Mouse (Mus musculus) myocyte (in vitro differentiated cells): ENCODE data around the gene Stk11ip.

Experiments used
- CEBPB ChIP-seq: IDR thresholded peaks from 2 replicates; pipeline ENCODE4 v1.6.1; 2011; ENCODE audit warnings: mild to moderate bottlenecking, moderate library complexity; ENCODE audit not compliant: poor library complexity, insufficient read depth, severe bottlenecking
- E2F4 ChIP-seq: IDR thresholded peaks from one replicate; pipeline ENCODE4 v1.6.1; 2011; ENCODE audit warnings: mild to moderate bottlenecking, control low read depth, moderate library complexity; ENCODE audit not compliant: insufficient read depth
- MAX ChIP-seq: IDR thresholded peaks from one replicate; pipeline ENCODE4 v1.6.1; 2011; ENCODE audit warnings: low read depth, mild to moderate bottlenecking, control low read depth
- MYOD1 ChIP-seq, 3 experiments: IDR thresholded peaks; one replicate each; pipeline ENCODE4 v1.6.1; 2011; ENCODE audit warnings: control low read depth in 2 of 3, low read depth in 2 of 3, mild to moderate bottlenecking in 2 of 3, moderate library complexity in 1 of 3; ENCODE audit not compliant: insufficient read length in 2 of 3, control insufficient read depth in 1 of 3
- MYOG ChIP-seq, 3 experiments: IDR thresholded peaks; one replicate each; pipeline ENCODE4 v1.6.1; 2011; ENCODE audit warnings: control low read depth in 2 of 3, low read depth in 2 of 3, mild to moderate bottlenecking in 2 of 3; ENCODE audit not compliant: insufficient read length in 2 of 3, control insufficient read depth in 1 of 3, insufficient read depth in 1 of 3
- POLR2A ChIP-seq: IDR thresholded peaks from one replicate; pipeline ENCODE4 v1.6.1; 2011; ENCODE audit warnings: low read depth, mild to moderate bottlenecking, control low read depth, moderate library complexity; ENCODE audit not compliant: insufficient read length
- POLR2AphosphoS2 ChIP-seq: IDR thresholded peaks from one replicate; pipeline ENCODE4 v1.6.1; 2011; ENCODE audit warnings: low read depth, control low read depth; ENCODE audit not compliant: insufficient read length
- TCF12 ChIP-seq: IDR thresholded peaks from one replicate; pipeline ENCODE4 v1.6.1; 2011; ENCODE audit warnings: mild to moderate bottlenecking, control low read depth; ENCODE audit not compliant: poor library complexity, insufficient read depth, severe bottlenecking
- USF1 ChIP-seq: IDR thresholded peaks from one replicate; pipeline ENCODE4 v1.6.1; 2011; ENCODE audit warnings: low read depth, mild to moderate bottlenecking, control low read depth, moderate library complexity

DNA sequence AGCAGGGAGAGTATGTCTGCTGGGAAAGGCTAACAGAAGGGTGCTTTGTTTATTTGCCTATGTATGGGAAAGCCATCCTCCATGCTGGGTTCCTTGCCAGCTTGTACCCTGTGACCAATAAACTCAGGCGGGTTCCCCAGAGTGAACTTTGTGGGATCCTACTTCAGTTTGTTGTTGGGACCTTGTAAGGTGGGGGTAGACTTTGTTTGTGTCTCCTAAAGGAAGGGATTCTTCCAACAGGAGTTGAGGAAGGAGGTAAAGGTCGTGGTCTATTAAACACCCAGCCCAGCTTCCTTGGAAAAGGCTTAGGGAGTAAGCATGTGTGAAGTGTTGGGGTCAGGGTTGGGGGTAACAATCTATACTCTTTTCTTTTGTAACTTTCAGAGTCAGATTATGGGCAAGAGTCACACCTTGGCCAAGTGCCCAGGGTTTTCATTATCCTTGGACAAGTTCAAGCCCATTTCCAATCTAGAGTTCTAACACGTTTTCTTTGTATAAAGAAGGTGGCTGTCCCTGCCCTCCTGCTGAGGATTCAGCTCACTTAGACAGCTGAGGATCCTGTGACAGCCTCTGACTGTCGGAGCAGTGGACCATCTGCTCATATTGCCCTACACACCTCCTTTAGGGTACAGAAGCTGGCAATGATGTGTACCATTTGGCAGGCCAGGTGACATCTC is 40.0 kb downstream of the Stk11ip start:
- peak; percentile 7 for TF ChIP-seq POLR2A
- TF ChIP-seq MYOD1 (IDR thresholded peaks at IDR 0.05; ENCODE audit: control insufficient read depth in 1 of 3, insufficient read length in 2 of 3, low read depth in 2 of 3) = peak in 2 of 3 experiments; percentile 2 to 58
- no peak for TF ChIP-seq USF1
- no peak for TF ChIP-seq MAX
- no peak for TF ChIP-seq TCF12
- TF ChIP-seq CEBPB = no peak
- peak in 2 of 3 experiments; percentile 14 to 33 for TF ChIP-seq MYOG (IDR thresholded peaks at IDR 0.05; ENCODE audit: control insufficient read depth in 1 of 3, insufficient read depth in 1 of 3, insufficient read length in 2 of 3, low read depth in 2 of 3)
- no peak for TF ChIP-seq E2F4
- peak; percentile 74 for TF ChIP-seq POLR2AphosphoS2
